Mouse (Mus musculus) forebrain, embryonic 10.5 days (tissue): ENCODE results near the gene Fam13c. TPM values are rescaled to one million over a fixed set of nuclear protein-coding genes. Genes with fewer than 3 reads are reported as not detected.
"Not testable (repeated sequence)": the region's sequence is repeated elsewhere in the genome, so short reads cannot be mapped to it uniquely, and the experiment has no call there.

Experiments used
- DNase-seq: peaks from one replicate; pipeline ENCODE4 v3.0.0-alpha.2; 2017; ENCODE audit warnings: low spot score; ENCODE audit errors: extremely low spot score
- H3K27ac ChIP-seq: fragments of 300-500 bp; sonication (generic); 2 replicates; pipeline ENCODE4 v1.5.1; 2016; ENCODE audit warnings: mild to moderate bottlenecking
- H3K27me3 ChIP-seq: fragments of 300-500 bp; sonication (generic); 2 replicates; pipeline ENCODE4 v1.6.1; 2016; ENCODE audit warnings: mild to moderate bottlenecking; ENCODE audit not compliant: poor library complexity, severe bottlenecking
- H3K36me3 ChIP-seq: fragments of 300-500 bp; sonication (generic); replicated peaks from 2 replicates; pipeline ENCODE4 v1.6.1; 2016; ENCODE audit warnings: mild to moderate bottlenecking, moderate library complexity
- H3K4me1 ChIP-seq: fragments of 300-500 bp; sonication (generic); 2 replicates; pipeline ENCODE4 v1.6.1; 2016
- H3K4me3 ChIP-seq: fragments of 300-500 bp; sonication (generic); 2 replicates; pipeline ENCODE4 v1.5.1; 2016; ENCODE audit warnings: mild to moderate bottlenecking, moderate library complexity
- H3K9me3 ChIP-seq: fragments of 300-500 bp; sonication (generic); 2 replicates; pipeline ENCODE4 v1.6.1; 2016; ENCODE audit warnings: mild to moderate bottlenecking, moderate library complexity
- WGBS: fragments of 180-500 bp; shearing (Covaris S2); methylation state at CpG from one replicate; pipeline ENCODE4 v1.1.7; 2016; 5-methylcytosine and 5-hydroxymethylcytosine counted together
- polyA plus RNA-seq: library from polyadenylated mRNA; unstranded; fragments of >200 nt; fragmentation: Nextera tagmentation; extraction: Ambion mirVana; gene quantifications from 2 replicates; pipeline ENCODE4 v1.2.1, GENCODE M21; 2016

The Fam13c gene
- polyA plus RNA-seq = 7.1 and 8.4 TPM in 2 replicates

- H3K27me3 ChIP-seq = peaks cover 15% of the 10 kb centered on the region
- peaks cover 36% of the 10 kb centered on the region for H3K4me1 ChIP-seq
- no peaks in the 10 kb centered on the region for H3K9me3 ChIP-seq
- WGBS = 9% methylated on average over 24 of the region's 24 CpGs
- H3K4me3 ChIP-seq = peak within 1 kb of the TSS; percentile 75
- H3K36me3 ChIP-seq = no peaks in the 10 kb centered on the region
- peak within 1 kb of the TSS; percentile 92 for H3K27ac ChIP-seq
- DNase-seq = peak; percentile 50
Measured at GRCm38 (mm10) chr10:70439676-70440521, at the start of gene Fam13c. Gene Fam13c, plus strand, starts transcription at chr10:70440481.

DNA sequence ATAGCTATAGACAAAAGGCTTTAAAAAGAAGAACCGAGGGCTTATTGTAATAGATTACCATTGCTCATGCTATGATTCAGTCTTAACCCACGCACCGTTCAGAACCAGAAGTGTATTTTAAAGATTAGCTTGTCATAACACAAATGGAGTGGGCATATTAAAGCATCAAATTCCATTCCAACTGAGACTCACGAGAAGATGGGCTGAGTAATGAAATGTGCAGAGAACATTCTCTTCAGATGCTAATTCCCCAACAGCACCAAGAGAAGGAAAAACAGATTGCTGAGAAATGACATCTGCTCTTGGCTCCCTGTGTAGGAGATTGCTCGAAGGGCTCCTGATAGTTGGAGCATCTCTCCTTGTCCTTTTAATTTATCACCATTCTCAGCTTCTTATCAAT lies 44.4 kb upstream of the Fam13c start:
- H3K27me3 ChIP-seq = no peaks in the 10 kb centered on the region
- no peak for DNase-seq
- no peaks in the 10 kb centered on the region for H3K4me1 ChIP-seq
- H3K4me3 ChIP-seq = no peak overlapping the region
- 88% methylated on average over 5 of the region's 5 CpGs for WGBS
- peaks cover 19% of the 10 kb centered on the region for H3K9me3 ChIP-seq
- H3K27ac ChIP-seq = no peak overlapping the region
- H3K36me3 ChIP-seq = no peaks in the 10 kb centered on the region

- no peaks in the 10 kb centered on the region for H3K27me3 ChIP-seq
- no peak for DNase-seq
- H3K4me3 ChIP-seq = no peak overlapping the region
- 86% methylated on average over 6 of the region's 6 CpGs for WGBS
- no peaks in the 10 kb centered on the region for H3K36me3 ChIP-seq
- H3K27ac ChIP-seq = no peak overlapping the region
- no peaks in the 10 kb centered on the region for H3K4me1 ChIP-seq
- H3K9me3 ChIP-seq = peaks cover 16% of the 10 kb centered on the region
Measured at GRCm38 (mm10) chr10:70398224-70398623, 42.1 kb upstream of the Fam13c start.

DNA sequence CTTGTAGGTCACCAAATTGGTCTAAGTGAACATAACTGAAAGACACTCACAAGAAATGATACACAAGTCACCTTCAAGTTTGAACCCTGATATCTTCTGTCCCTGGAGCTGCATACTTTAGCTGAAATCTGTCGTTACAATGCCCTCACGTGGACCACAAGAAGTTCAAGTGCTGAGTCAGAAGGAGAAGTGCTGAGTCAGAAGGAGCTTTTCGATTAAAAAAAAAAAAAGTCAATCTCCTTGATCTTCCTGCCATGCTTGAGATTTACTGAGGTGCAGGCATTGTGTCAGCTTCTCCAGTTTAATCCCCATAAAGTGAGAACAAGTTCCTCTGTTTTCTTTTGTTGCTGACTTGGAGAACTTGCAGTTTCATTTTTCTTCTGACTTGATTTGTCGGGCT lies 38.3 kb upstream of the Fam13c start:
- Histone ChIP-seq H3K4me3 (no peak overlapping the region), H3K36me3 (no peaks in the 10 kb centered on the region), H3K4me1 (no peaks in the 10 kb centered on the region), H3K27me3 (no peaks in the 10 kb centered on the region), H3K27ac (no peak overlapping the region), H3K9me3 (no peaks in the 10 kb centered on the region; the same call in 1 of the 2 replicates)
- DNase-seq = no peak
- 87% methylated on average over 4 of the region's 4 CpGs for WGBS

DNA sequence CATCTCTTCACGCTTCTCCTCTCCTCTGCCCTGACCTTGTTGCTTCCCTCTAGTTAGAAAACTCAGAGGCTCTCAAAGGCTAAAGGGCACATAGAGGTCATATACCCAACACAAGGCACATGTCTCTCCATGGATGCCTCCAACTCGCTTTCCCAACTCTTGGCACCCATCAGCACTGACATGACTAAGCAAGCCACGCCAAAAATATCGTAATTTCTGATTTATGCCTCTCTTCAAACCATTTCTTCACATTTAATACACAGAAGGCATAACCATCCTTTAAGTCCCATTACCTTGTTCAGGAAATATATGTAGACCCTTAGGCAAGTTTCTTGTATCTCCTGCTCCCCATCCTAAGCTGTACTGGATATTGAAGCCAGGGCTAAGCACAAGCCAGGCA lies 37.6 kb upstream of the Fam13c start:
- no peaks in the 10 kb centered on the region for H3K36me3 ChIP-seq
- DNase-seq = no peak
- 0 out of 2 replicates have a peak, but pooled peaks cover 2% of the 10 kb centered on the region for H3K4me1 ChIP-seq
- no peak overlapping the region for H3K27ac ChIP-seq
- no peak overlapping the region for H3K4me3 ChIP-seq
- no peaks in the 10 kb centered on the region; the same call in 1 of the 2 replicates for H3K9me3 ChIP-seq
- H3K27me3 ChIP-seq = no peaks in the 10 kb centered on the region
- 85% methylated on average over 4 of the region's 4 CpGs for WGBS

DNA sequence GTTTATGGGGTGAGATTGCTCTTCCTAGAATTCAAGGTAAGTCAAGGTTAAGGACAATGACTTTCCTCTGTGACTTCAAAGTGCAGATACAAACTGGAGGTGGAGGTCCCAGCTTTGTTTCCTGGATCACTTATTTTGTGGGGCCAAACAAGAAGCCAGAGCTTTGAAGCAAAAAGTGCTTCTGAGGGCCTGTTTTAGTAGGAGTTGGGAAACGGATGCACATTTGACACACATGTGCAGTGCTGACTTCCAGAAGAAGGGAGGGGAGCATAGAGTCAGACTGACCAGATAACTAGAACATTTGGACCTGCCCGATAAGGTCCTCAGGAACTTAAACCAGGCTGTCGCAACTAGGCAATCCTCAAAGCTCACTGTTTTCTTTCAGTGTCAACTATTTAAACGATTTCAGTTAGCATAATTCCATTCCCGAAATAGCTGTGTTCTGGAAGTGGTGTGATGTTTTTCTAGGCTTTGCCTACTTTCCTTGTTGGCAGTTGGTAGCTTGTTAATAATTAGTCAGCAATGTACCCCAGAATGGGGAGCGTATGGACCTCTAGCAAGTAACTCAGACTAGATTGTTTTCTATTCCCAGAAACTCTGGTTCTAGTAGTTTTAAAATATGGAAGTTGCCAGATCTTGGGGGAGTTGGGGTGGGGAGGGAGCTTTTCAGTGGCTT lies 22.3 kb upstream of the Fam13c start:
- Histone ChIP-seq H3K4me1 (peaks cover 12% of the 10 kb centered on the region), H3K9me3 (no peaks in the 10 kb centered on the region), H3K4me3 (no peak overlapping the region), H3K27me3 (peaks cover 14% of the 10 kb centered on the region; the same call in 1 of the 2 replicates), H3K27ac (no peak overlapping the region), H3K36me3 (no peaks in the 10 kb centered on the region)
- 90% methylated on average over 6 of the region's 6 CpGs for WGBS
- DNase-seq = no peak

DNA sequence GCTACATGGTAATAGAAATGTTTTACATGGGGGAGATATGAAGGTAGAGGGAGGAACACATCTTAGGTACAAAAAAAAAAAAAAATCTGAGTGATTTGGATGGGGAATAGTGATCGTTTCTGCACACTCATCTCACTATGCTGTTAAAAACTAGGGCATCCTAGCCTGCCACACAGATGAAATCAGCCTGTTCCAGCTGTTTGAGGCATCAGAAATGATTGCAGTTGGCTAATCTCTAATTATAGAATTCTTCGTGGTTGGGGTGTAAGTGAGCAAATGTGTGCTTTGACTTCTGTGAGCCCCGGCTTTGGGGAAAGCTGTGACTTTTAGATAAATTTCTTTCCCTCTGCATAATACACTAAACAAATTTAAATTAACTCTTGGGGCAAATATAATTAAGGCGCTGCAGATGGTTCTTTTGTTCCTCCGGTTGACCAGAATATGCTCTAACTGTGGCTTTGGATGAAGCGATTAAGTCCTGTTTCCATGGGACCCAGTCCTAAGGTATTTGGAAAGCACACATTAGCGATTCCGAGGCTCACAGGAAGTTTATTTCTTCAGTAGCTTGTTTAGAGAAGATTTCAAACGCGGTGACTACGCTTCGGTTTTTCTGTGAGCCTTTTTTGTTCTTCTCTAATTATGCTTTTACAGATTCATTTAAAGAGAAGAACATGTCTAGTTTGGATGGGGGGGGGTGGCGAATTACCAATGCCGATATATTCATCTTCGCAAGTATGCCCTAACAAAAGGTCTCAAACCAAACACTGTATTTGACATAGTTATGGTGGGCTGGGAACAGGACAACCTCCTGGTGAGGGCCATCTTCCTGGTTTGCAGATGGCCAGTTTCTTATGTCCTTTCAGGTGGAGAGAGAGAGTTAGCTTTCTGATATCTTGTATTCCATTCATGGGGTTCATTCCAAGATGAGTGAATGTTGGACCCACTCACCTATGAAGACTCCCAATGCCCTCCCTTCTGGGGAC lies 20.7 kb upstream of the Fam13c start:
- 59% methylated on average over 15 of the region's 15 CpGs for WGBS
- H3K4me3 ChIP-seq = no peak overlapping the region
- H3K27ac ChIP-seq = no peak overlapping the region
- no peak for DNase-seq
- peaks cover 14% of the 10 kb centered on the region; the same call in 1 of the 2 replicates for H3K27me3 ChIP-seq
- H3K36me3 ChIP-seq = no peaks in the 10 kb centered on the region
- no peaks in the 10 kb centered on the region for H3K9me3 ChIP-seq
- peaks cover 12% of the 10 kb centered on the region for H3K4me1 ChIP-seq

GRCm38 (mm10) chr10:70426373-70426772 lies 13.9 kb upstream of the Fam13c start:
- Histone ChIP-seq H3K27me3 (no peaks in the 10 kb centered on the region), H3K36me3 (no peaks in the 10 kb centered on the region), H3K4me3 (no peak overlapping the region), H3K9me3 (no peaks in the 10 kb centered on the region), H3K4me1 (no peaks in the 10 kb centered on the region), H3K27ac (no peak overlapping the region)
- WGBS = 84% methylated on average over 3 of the region's 3 CpGs
- DNase-seq = no peak

- 90% methylated on average over 5 of the region's 5 CpGs for WGBS
- Histone ChIP-seq H3K27me3 (no peaks in the 10 kb centered on the region), H3K9me3 (no peaks in the 10 kb centered on the region), H3K4me1 (no peaks in the 10 kb centered on the region), H3K27ac (no peak overlapping the region), H3K36me3 (no peaks in the 10 kb centered on the region), H3K4me3 (no peak overlapping the region)
- no peak for DNase-seq
Measured at GRCm38 (mm10) chr10:70428121-70428662, 12.1 kb upstream of the Fam13c start.

DNA sequence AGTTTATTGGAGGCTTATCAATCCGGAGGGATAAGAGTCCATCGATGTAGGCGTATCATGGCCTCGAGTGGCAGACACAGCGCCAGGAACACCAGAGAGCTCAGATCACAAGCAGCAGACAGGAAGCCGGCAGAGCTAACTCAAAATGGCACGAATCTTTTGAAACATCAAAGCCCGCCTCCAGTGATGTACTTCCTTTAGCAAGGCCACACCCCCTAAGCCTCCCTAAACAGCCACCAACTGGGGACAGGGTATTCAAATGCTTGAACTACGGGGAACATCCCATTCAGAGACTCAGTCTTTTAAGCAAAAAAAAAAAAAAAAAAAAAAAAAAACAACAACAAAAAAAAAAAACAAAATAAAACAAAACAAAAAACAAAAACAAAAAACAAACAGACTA lies 10.9 kb upstream of the Fam13c start:
- no peaks in the 10 kb centered on the region for H3K4me1 ChIP-seq
- DNase-seq = no peak
- no peaks in the 10 kb centered on the region for H3K27me3 ChIP-seq
- H3K9me3 ChIP-seq = no peaks in the 10 kb centered on the region
- 96% methylated on average over 9 of the region's 9 CpGs for WGBS
- no peaks in the 10 kb centered on the region for H3K36me3 ChIP-seq
- H3K27ac ChIP-seq = no peak overlapping the region
- H3K4me3 ChIP-seq = no peak overlapping the region

DNA sequence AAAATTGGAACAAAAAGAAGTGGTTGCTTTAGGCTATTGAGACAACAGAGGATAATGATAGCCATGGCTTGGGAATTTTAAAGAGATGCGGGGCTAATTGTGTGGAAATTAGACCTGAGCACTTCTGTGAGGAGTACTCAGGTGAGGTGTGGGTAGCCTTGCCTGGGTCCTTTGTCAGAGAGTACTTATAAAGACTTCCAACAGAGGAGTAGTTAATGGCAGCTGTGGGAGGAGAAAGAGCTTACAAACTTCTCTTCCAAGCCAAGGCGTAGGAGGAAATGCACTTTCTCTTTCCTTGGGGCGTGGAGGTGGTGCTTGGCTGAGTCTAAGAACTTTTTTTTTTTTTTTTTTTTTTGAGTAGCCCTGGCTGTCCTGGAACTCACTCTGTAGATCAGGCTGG lies 6.9 kb upstream of the Fam13c start:
- H3K27me3 ChIP-seq = no peaks in the 10 kb centered on the region
- no peaks in the 10 kb centered on the region for H3K4me1 ChIP-seq
- no peak for DNase-seq
- H3K36me3 ChIP-seq = no peaks in the 10 kb centered on the region
- no peak overlapping the region for H3K27ac ChIP-seq
- WGBS = 84% methylated on average over 3 of the region's 3 CpGs
- no peak overlapping the region for H3K4me3 ChIP-seq
- H3K9me3 ChIP-seq = no peaks in the 10 kb centered on the region

DNA sequence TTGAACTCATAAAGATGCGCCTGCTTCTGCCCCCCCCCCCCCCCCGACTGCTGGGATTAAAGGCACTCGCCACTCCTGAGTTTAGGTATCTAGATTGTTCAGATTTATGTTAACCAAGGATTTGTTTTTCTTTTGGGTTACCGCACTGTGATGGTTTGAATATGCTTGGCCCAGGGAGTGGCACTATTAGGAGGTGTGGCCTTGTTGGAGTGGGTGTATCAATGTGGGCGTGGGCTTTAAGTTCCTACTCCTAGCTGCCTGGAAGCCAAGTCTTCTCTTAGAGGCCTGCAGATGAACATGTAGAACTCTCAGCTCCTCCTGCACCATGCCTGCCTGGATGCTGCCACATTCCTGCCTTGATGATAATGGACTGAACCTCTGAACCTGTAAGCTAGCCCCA lies 6.5 kb upstream of the Fam13c start:
- not testable (repeated sequence) for H3K9me3 ChIP-seq, H3K27ac ChIP-seq, H3K4me3 ChIP-seq, H3K36me3 ChIP-seq, H3K4me1 ChIP-seq, DNase-seq, H3K27me3 ChIP-seq
- WGBS = 87% methylated on average over 5 of the region's 5 CpGs
